Mouse (Mus musculus) heart, postnatal 4 days (tissue): ENCODE data around the gene Setd7. TPM values are rescaled to one million over a fixed set of nuclear protein-coding genes. Genes with fewer than 3 reads are reported as not detected.

Source experiments
- DNase-seq: peaks from one replicate; pipeline ENCODE4 v3.0.0; 2021
- total RNA-seq, 2 experiments: library from RNA; stranded (reverse); gene quantifications; 2 replicates each; pipeline ENCODE4 v1.2.3; 2021

Gene Setd7
- total RNA-seq, 2 experiments from 2014 or later: 54.0 to 58.7 TPM

DNA sequence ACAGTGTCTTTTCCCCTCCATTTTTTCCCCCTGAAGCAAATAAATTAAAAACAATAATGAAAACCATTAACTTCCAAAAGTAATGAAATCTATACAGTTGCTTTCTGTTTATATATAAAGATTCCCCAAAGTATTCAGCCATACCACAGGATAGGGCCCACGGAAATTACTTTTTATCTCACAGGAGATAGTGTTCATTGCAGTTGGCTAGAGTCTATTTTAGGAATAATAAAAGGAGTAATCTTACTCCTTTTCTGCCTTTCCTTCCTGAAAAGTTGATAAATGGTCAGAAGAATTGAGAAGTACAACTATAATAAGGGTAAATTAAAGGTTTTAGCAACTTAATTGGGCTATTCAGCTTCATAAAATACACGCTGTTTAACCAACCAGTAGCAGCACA, 92.1 kb downstream of the Setd7 start:
- DNase-seq: no peak

Other genes with a start within 250 kb of the Setd7 start
- gene Elf2, start 220.2 kb downstream of the Setd7 start, total RNA-seq: 10 to 100 TPM; 89.9 to 99.9 TPM
- under 1 TPM; 0.45 to 0.95 TPM for gene Mgarp, start 164.1 kb downstream of the Setd7 start, total RNA-seq
- 1,000 to 10,000 TPM; 1,091 to 1,121 TPM for gene Ndufc1, start 151.9 kb downstream of the Setd7 start, total RNA-seq
- 10 to 100 TPM; 62.3 to 65.8 TPM for gene Naa15, start 145.7 kb downstream of the Setd7 start, total RNA-seq
- gene Rab33b, start 77.0 kb downstream of the Setd7 start, total RNA-seq: 10 to 100 TPM; 13.6 to 14.3 TPM
- 1 to 10 TPM; 1.6 TPM for gene Mgst2, start 99.5 kb upstream of the Setd7 start, total RNA-seq